Mouse (Mus musculus) MEL (cell line): ENCODE results near the gene Ints4.

Experiments
- CTCF ChIP-seq, 3 experiments: IDR thresholded peaks in 2 of 3; conservative IDR thresholded peaks in 1 of 3; 2 replicates each; pipeline ENCODE4 v1.5.1; 2011 to 2012; ENCODE audit warnings: low read length in 3 of 3, low read depth in 2 of 3, mild to moderate bottlenecking in 2 of 3, improper control_type of control experiment in 1 of 3, inconsistent platforms in 1 of 3, mixed read lengths in 1 of 3, moderate library complexity in 1 of 3; ENCODE audit not compliant: control insufficient read depth in 1 of 3, insufficient read depth in 1 of 3, poor library complexity in 1 of 3, severe bottlenecking in 1 of 3
- EP300 ChIP-seq, 2 experiments: IDR thresholded peaks; 2 replicates each; pipeline ENCODE4 v1.6.1; 2011; ENCODE audit warnings: improper control_type of control experiment in 2 of 2, low read length in 2 of 2, low read depth in 1 of 2, mild to moderate bottlenecking in 1 of 2
- MAZ ChIP-seq: IDR thresholded peaks from 2 replicates; pipeline ENCODE4 v1.6.1; 2012; ENCODE audit warnings: low read depth, mild to moderate bottlenecking, inconsistent platforms, low read length, improper control_type of control experiment
- RCOR1 ChIP-seq: IDR thresholded peaks from 2 replicates; pipeline ENCODE4 v1.6.1; 2012; ENCODE audit warnings: low read depth, mild to moderate bottlenecking, inconsistent platforms, low read length, improper control_type of control experiment
- SMC3 ChIP-seq: IDR thresholded peaks from 2 replicates; pipeline ENCODE4 v1.6.1; 2011; ENCODE audit warnings: low read depth, low read length, improper control_type of control experiment
- TAL1 ChIP-seq: IDR thresholded peaks from 2 replicates; pipeline ENCODE4 v1.6.1; 2012; ENCODE audit warnings: mild to moderate bottlenecking, inconsistent platforms, low read length, moderate library complexity, mixed read lengths
- UBTF ChIP-seq: IDR thresholded peaks from 2 replicates; pipeline ENCODE4 v1.6.1; 2012; ENCODE audit warnings: low read depth, mild to moderate bottlenecking, inconsistent platforms, low read length, improper control_type of control experiment, moderate library complexity, borderline replicate concordance; ENCODE audit not compliant: insufficient read depth

DNA sequence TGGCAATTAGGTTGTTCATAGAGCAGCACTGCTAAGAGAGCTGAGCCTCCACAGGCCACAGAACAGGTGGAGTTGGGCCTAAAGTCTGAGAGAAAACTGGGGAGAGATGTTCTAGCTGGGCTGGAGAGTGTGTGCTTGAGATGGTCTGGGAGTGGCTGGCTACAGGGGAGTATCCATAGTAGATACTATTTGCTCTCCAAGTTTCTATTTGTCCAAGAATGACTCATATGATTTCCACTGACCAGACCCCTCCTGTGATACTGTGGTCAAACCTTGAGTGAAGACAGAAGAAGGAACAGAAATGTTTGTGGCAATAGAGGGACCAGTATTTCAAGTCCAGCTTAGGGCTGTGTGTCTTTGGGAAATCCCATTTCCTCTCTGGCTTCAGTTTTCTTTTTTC, 41.8 kb upstream of the Ints4 start:
- TF ChIP-seq SMC3 (no peak), TAL1 (no peak), EP300 (IDR thresholded peaks at IDR 0.05; ENCODE audit: low read depth in 1 of 2, low read length in 2 of 2) (no peak), CTCF (IDR thresholded peaks at IDR 0.05 in 2 of 3, conservative IDR thresholded peaks at IDR 0.05 in 1 of 3; ENCODE audit: control insufficient read depth in 1 of 3, insufficient read depth in 1 of 3, low read depth in 2 of 3, low read length in 3 of 3, poor library complexity in 1 of 3, severe bottlenecking in 1 of 3) (no peak), MAZ (no peak), UBTF (no peak), RCOR1 (no peak)
